Mouse (Mus musculus) kidney, embryonic 16.5 days (tissue): ENCODE measurements at regions not wholly inside any gene's neighbourhood (a gene's known extent, or its start where the extent isn't known, plus 50 kb on each side); places are given as distances from the start of the nearest gene placed in this dataset.

ENCODE experiments used
- ATAC-seq: fragments of 200-750 bp; cut with Nextera tagmentation; 2 replicates; pipeline ENCODE4 v1.8.0; 2017; ENCODE audit warnings: moderate TSS enrichment; ENCODE audit not compliant: low FRiP score, low TSS enrichment
- H3K27ac ChIP-seq: fragments of 300-500 bp; sonication (generic); 2 replicates; pipeline ENCODE4 v1.5.1; 2014; ENCODE audit warnings: low read length
- H3K27me3 ChIP-seq: fragments of 300-500 bp; sonication (generic); 2 replicates; pipeline ENCODE4 v1.6.1; 2014; ENCODE audit warnings: low read length, control low read depth, mixed read lengths; ENCODE audit not compliant: insufficient read depth
- H3K36me3 ChIP-seq: fragments of 300-500 bp; sonication (generic); 2 replicates; pipeline ENCODE4 v1.6.1; 2014; ENCODE audit warnings: low read length, control low read depth, mixed read lengths; ENCODE audit not compliant: insufficient read depth
- H3K4me1 ChIP-seq: fragments of 300-500 bp; sonication (generic); 2 replicates; pipeline ENCODE4 v1.6.1; 2014; ENCODE audit warnings: low read length, control low read depth, mixed read lengths; ENCODE audit not compliant: insufficient read depth
- H3K4me2 ChIP-seq: fragments of 300-500 bp; sonication (generic); replicated peaks from 2 replicates; pipeline ENCODE4 v1.6.1; 2014; ENCODE audit warnings: low read depth, low read length
- H3K4me3 ChIP-seq: fragments of 300-500 bp; sonication (generic); 2 replicates; pipeline ENCODE4 v1.5.1; 2014; ENCODE audit warnings: mild to moderate bottlenecking, low read length
- H3K9ac ChIP-seq: fragments of 300-500 bp; sonication (generic); replicated peaks from 2 replicates; pipeline ENCODE4 v1.6.1; 2014; ENCODE audit warnings: low read length
- H3K9me3 ChIP-seq: fragments of 300-500 bp; sonication (generic); 2 replicates; pipeline ENCODE4 v1.6.1; 2016; ENCODE audit warnings: low read length, control low read depth
- WGBS: fragments of 180-500 bp; shearing (Covaris S2); extraction: QIAGEN DNeasy Blood & Tissue Kit; methylation state at CpG from one replicate; pipeline ENCODE4 v1.1.7; 2014; 5-methylcytosine and 5-hydroxymethylcytosine counted together

- Histone ChIP-seq H3K4me3 (no peak overlapping the region), H3K4me1 (no peaks in the 10 kb centered on the region), H3K9ac (no peak overlapping the region), H3K27me3 (no peaks in the 10 kb centered on the region), H3K27ac (no peak overlapping the region), H3K36me3 (no peaks in the 10 kb centered on the region), H3K9me3 (no peaks in the 10 kb centered on the region), H3K4me2 (no peak overlapping the region)
- no peak for ATAC-seq
- WGBS, result 51% methylated on average over 9 of the region's 9 CpGs
These were observed 277.2 kb upstream of the Tshz3 start for GRCm38 (mm10) chr7:36420741-36421140.

- Histone ChIP-seq H3K27ac (no peak overlapping the region), H3K9me3 (no peaks in the 10 kb centered on the region), H3K4me3 (no peak overlapping the region), H3K27me3 (no peaks in the 10 kb centered on the region), H3K4me1 (no peaks in the 10 kb centered on the region), H3K4me2 (no peak overlapping the region), H3K9ac (no peak overlapping the region), H3K36me3 (no peaks in the 10 kb centered on the region)
- no peak for ATAC-seq
- WGBS, result 72% methylated on average over 6 of the region's 6 CpGs
These were observed 248.6 kb upstream of the Tshz3 start for GRCm38 (mm10) chr7:36449181-36449915.

- 91% methylated on average over 4 of the region's 4 CpGs for WGBS
- no peak for ATAC-seq
- H3K36me3 ChIP-seq, result no peaks in the 10 kb centered on the region
These were observed 244.1 kb upstream of the Tshz3 start for GRCm38 (mm10) chr7:36453816-36454215.

GRCm38 (mm10) chr7:36456080-36456479 lies 241.8 kb upstream of the Tshz3 start:
- Histone ChIP-seq H3K9ac (no peak overlapping the region), H3K9me3 (no peaks in the 10 kb centered on the region), H3K4me3 (no peak overlapping the region), H3K27me3 (no peaks in the 10 kb centered on the region), H3K36me3 (no peaks in the 10 kb centered on the region), H3K4me1 (no peaks in the 10 kb centered on the region), H3K4me2 (no peak overlapping the region), H3K27ac (no peak overlapping the region)
- 88% methylated on average over 6 of the region's 6 CpGs for WGBS
- no peak for ATAC-seq

More at GRCm38 (mm10) chr7:36453816-36454215, 244.1 kb upstream of the Tshz3 start:
- no peak overlapping the region for H3K27ac ChIP-seq
- H3K4me1 ChIP-seq, result no peaks in the 10 kb centered on the region
- H3K4me3 ChIP-seq, result no peak overlapping the region
- H3K9me3 ChIP-seq, result no peaks in the 10 kb centered on the region
- H3K27me3 ChIP-seq, result no peaks in the 10 kb centered on the region
- no peak overlapping the region for H3K9ac ChIP-seq
- H3K4me2 ChIP-seq, result no peak overlapping the region

- no peaks in the 10 kb centered on the region for H3K36me3 ChIP-seq
- no peak overlapping the region for H3K27ac ChIP-seq
- H3K27me3 ChIP-seq, result no peaks in the 10 kb centered on the region
- WGBS, result 48% methylated on average over 5 of the region's 5 CpGs
- ATAC-seq, result no peak
- H3K4me1 ChIP-seq, result no peaks in the 10 kb centered on the region
- H3K9me3 ChIP-seq, result no peaks in the 10 kb centered on the region
- H3K9ac ChIP-seq, result no peak overlapping the region
- no peak overlapping the region for H3K4me2 ChIP-seq
- H3K4me3 ChIP-seq, result no peak overlapping the region
These were observed 235.5 kb upstream of the Tshz3 start for GRCm38 (mm10) chr7:36462422-36462833.

GRCm38 (mm10) chr7:36469386-36469785 lies 228.5 kb upstream of the Tshz3 start:
- ATAC-seq, result no peak
- H3K27ac ChIP-seq, result no peak overlapping the region
- no peak overlapping the region for H3K4me3 ChIP-seq
- peaks cover 3% of the 10 kb centered on the region; the same call in 1 of the 2 replicates for H3K4me1 ChIP-seq
- no peaks in the 10 kb centered on the region for H3K36me3 ChIP-seq
- H3K27me3 ChIP-seq, result no peaks in the 10 kb centered on the region
- no peak overlapping the region for H3K4me2 ChIP-seq
- H3K9me3 ChIP-seq, result no peaks in the 10 kb centered on the region
- no peak overlapping the region for H3K9ac ChIP-seq

- Histone ChIP-seq H3K27me3 (no peaks in the 10 kb centered on the region), H3K9me3 (no peaks in the 10 kb centered on the region), H3K4me1 (peaks cover 3% of the 10 kb centered on the region; the same call in 1 of the 2 replicates), H3K9ac (no peak overlapping the region), H3K4me3 (no peak overlapping the region), H3K4me2 (no peak overlapping the region), H3K27ac (no peak overlapping the region), H3K36me3 (no peaks in the 10 kb centered on the region)
- WGBS, result 80% methylated on average over 2 of the region's 2 CpGs
- ATAC-seq, result no peak
These were observed 224.4 kb upstream of the Tshz3 start for GRCm38 (mm10) chr7:36473532-36473931.

GRCm38 (mm10) chr7:36476434-36476833 lies 221.5 kb upstream of the Tshz3 start:
- Histone ChIP-seq H3K27ac (no peak overlapping the region), H3K36me3 (no peaks in the 10 kb centered on the region), H3K4me3 (no peak overlapping the region), H3K4me2 (no peak overlapping the region), H3K27me3 (no peaks in the 10 kb centered on the region), H3K4me1 (no peaks in the 10 kb centered on the region), H3K9ac (no peak overlapping the region), H3K9me3 (no peaks in the 10 kb centered on the region)
- WGBS, result 95% methylated on average over 4 of the region's 4 CpGs
- no peak for ATAC-seq

GRCm38 (mm10) chr7:36476851-36477644 lies 220.9 kb upstream of the Tshz3 start:
- no peaks in the 10 kb centered on the region for H3K4me1 ChIP-seq
- H3K27ac ChIP-seq, result no peak overlapping the region
- H3K9ac ChIP-seq, result no peak overlapping the region
- H3K4me2 ChIP-seq, result no peak overlapping the region
- no peaks in the 10 kb centered on the region for H3K36me3 ChIP-seq
- no peaks in the 10 kb centered on the region for H3K9me3 ChIP-seq
- ATAC-seq, result no peak
- 81% methylated on average over 22 of the region's 22 CpGs for WGBS
- H3K27me3 ChIP-seq, result no peaks in the 10 kb centered on the region
- H3K4me3 ChIP-seq, result no peak overlapping the region

- no peak for ATAC-seq
These were observed 209.8 kb upstream of the Tshz3 start for GRCm38 (mm10) chr7:36488155-36488554.

More at GRCm38 (mm10) chr7:36488155-36488554, 209.8 kb upstream of the Tshz3 start:
- no peak overlapping the region for H3K4me3 ChIP-seq
- 55% methylated on average over 9 of the region's 9 CpGs for WGBS
- H3K9me3 ChIP-seq, result no peaks in the 10 kb centered on the region
- H3K27ac ChIP-seq, result no peak overlapping the region
- no peaks in the 10 kb centered on the region for H3K27me3 ChIP-seq
- no peaks in the 10 kb centered on the region for H3K36me3 ChIP-seq
- H3K9ac ChIP-seq, result no peak overlapping the region
- H3K4me2 ChIP-seq, result no peak overlapping the region
- no peaks in the 10 kb centered on the region for H3K4me1 ChIP-seq
